Mouse (Mus musculus) liver, embryonic 13.5 days (tissue): ENCODE measurements around the gene Pak2. TPM values are rescaled to one million over a fixed set of nuclear protein-coding genes. Genes with fewer than 3 reads are reported as not detected.

ENCODE experiments used
- ATAC-seq: fragments of 200-750 bp; cut with Nextera tagmentation; 2 replicates; pipeline ENCODE4 v1.8.0; 2017; ENCODE audit warnings: low read depth, mild to moderate bottlenecking, moderate number of reproducible peaks, moderate library complexity
- DNase-seq: peaks from one replicate; pipeline ENCODE4 v3.0.0; 2022
- H3K27ac ChIP-seq: fragments of 300-500 bp; sonication (generic); 2 replicates; pipeline ENCODE4 v1.5.1; 2015; ENCODE audit warnings: moderate library complexity, mild to moderate bottlenecking, inconsistent platforms
- H3K27me3 ChIP-seq: fragments of 300-500 bp; sonication (generic); 2 replicates; pipeline ENCODE4 v1.6.1; 2015; ENCODE audit warnings: mild to moderate bottlenecking, inconsistent platforms
- H3K36me3 ChIP-seq: fragments of 300-500 bp; sonication (generic); 2 replicates; pipeline ENCODE4 v1.6.1; 2015; ENCODE audit warnings: mild to moderate bottlenecking, inconsistent platforms
- H3K4me1 ChIP-seq: fragments of 300-500 bp; sonication (generic); replicated peaks from 2 replicates; pipeline ENCODE4 v1.6.1; 2015; ENCODE audit warnings: inconsistent platforms
- H3K4me2 ChIP-seq: fragments of 300-500 bp; sonication (generic); 2 replicates; pipeline ENCODE4 v1.6.1; 2015; ENCODE audit warnings: inconsistent platforms, mild to moderate bottlenecking, moderate library complexity
- H3K4me3 ChIP-seq: fragments of 300-500 bp; sonication (generic); replicated peaks from 2 replicates; pipeline ENCODE4 v1.5.1; 2015; ENCODE audit warnings: mild to moderate bottlenecking, inconsistent platforms
- H3K9ac ChIP-seq: fragments of 300-500 bp; sonication (generic); 2 replicates; pipeline ENCODE4 v1.6.1; 2015; ENCODE audit warnings: mild to moderate bottlenecking, inconsistent platforms
- H3K9me3 ChIP-seq: fragments of 300-500 bp; sonication (generic); replicated peaks from 2 replicates; pipeline ENCODE4 v1.6.1; 2016; ENCODE audit warnings: inconsistent platforms
- WGBS: fragments of 180-500 bp; shearing (Covaris S2); methylation state at CpG from one replicate; pipeline ENCODE4 v1.1.7; 2015; ENCODE audit not compliant: insufficient replicate concordance; 5-methylcytosine and 5-hydroxymethylcytosine counted together
- microRNA-seq: library from miRNA; unstranded; fragments of <30 nt; microRNA quantifications from one replicate; pipeline ENCODE4, GENCODE M21; 2016
- polyA plus RNA-seq: library from polyadenylated mRNA; unstranded; fragments of >200 nt; fragmentation: Nextera tagmentation; extraction: Ambion mirVana; gene quantifications from 2 replicates; pipeline ENCODE4 v1.2.1, GENCODE M21; 2015

Pak2 gene
- polyA plus RNA-seq, 1 experiment from 2014 or later, result 10.7 TPM

- H3K4me1 ChIP-seq, result no peaks in the 10 kb centered on the region
- no peak overlapping the region for H3K9ac ChIP-seq
- no peak for ATAC-seq
- no peak overlapping the region for H3K4me2 ChIP-seq
- no peak for DNase-seq
- peaks cover 45% of the 10 kb centered on the region for H3K36me3 ChIP-seq
- H3K27me3 ChIP-seq, result no peaks in the 10 kb centered on the region
- H3K4me3 ChIP-seq, result no peak overlapping the region
- H3K9me3 ChIP-seq, result no peaks in the 10 kb centered on the region
- 89% methylated on average over 4 of the region's 4 CpGs for WGBS
- no peak overlapping the region; the same call in 1 of the 2 replicates for H3K27ac ChIP-seq
Observed at GRCm38 (mm10) chr16:31993195-31993594, 85.9 kb downstream of the Pak2 start.

- Histone ChIP-seq H3K27ac (no peak overlapping the region), H3K9me3 (no peaks in the 10 kb centered on the region), H3K36me3 (peaks cover 55% of the 10 kb centered on the region), H3K4me3 (no peak overlapping the region), H3K27me3 (no peaks in the 10 kb centered on the region), H3K9ac (no peak overlapping the region), H3K4me1 (no peaks in the 10 kb centered on the region), H3K4me2 (no peak overlapping the region)
- WGBS, result 43% methylated on average over 1 of the region's 1 CpGs
- no peak for DNase-seq
- no peak for ATAC-seq
Observed at GRCm38 (mm10) chr16:31992039-31992438, 87.1 kb downstream of the Pak2 start.

- ATAC-seq (no peak), DNase-seq (no peak)
- Histone ChIP-seq H3K27me3 (no peaks in the 10 kb centered on the region), H3K9me3 (no peaks in the 10 kb centered on the region), H3K4me1 (no peaks in the 10 kb centered on the region), H3K27ac (no peak overlapping the region), H3K9ac (no peak overlapping the region), H3K4me2 (no peak overlapping the region), H3K4me3 (no peak overlapping the region), H3K36me3 (peaks cover 35% of the 10 kb centered on the region)
- WGBS, result 66% methylated on average over 5 of the region's 5 CpGs
Observed at GRCm38 (mm10) chr16:31980946-31981345, 98.2 kb downstream of the Pak2 start.

GRCm38 (mm10) chr16:31979501-31979900, 99.6 kb downstream of the Pak2 start:
- Histone ChIP-seq H3K27ac (no peak overlapping the region), H3K4me1 (no peaks in the 10 kb centered on the region), H3K4me3 (no peak overlapping the region), H3K9ac (no peak overlapping the region), H3K36me3 (peaks cover 35% of the 10 kb centered on the region), H3K4me2 (no peak overlapping the region), H3K9me3 (no peaks in the 10 kb centered on the region), H3K27me3 (no peaks in the 10 kb centered on the region)
- DNase-seq (no peak), ATAC-seq (no peak)
- 79% methylated on average over 3 of the region's 3 CpGs for WGBS

GRCm38 (mm10) chr16:31975258-31975657, 103.9 kb downstream of the Pak2 start:
- no peaks in the 10 kb centered on the region for H3K9me3 ChIP-seq
- H3K36me3 ChIP-seq, result peaks cover 42% of the 10 kb centered on the region
- no peak overlapping the region for H3K27ac ChIP-seq
- DNase-seq (no peak), ATAC-seq (no peak)
- WGBS, result 76% methylated on average over 4 of the region's 4 CpGs
- no peaks in the 10 kb centered on the region for H3K27me3 ChIP-seq
- H3K4me2 ChIP-seq, result no peak overlapping the region
- no peak overlapping the region for H3K4me3 ChIP-seq
- H3K4me1 ChIP-seq, result no peaks in the 10 kb centered on the region
- H3K9ac ChIP-seq, result no peak overlapping the region

Small RNAs within 50 kb of the gene (microRNA-seq; reads per million reads assigned to microRNA genes)
- gene Gm26269, result not detected

Other genes with a start within 250 kb of the Pak2 start
- gene Meltf, start 200.5 kb downstream of the Pak2 start, polyA plus RNA-seq, result 0.07 and 0.10 TPM in 2 replicates
- gene Pigz, start 145.5 kb downstream of the Pak2 start, polyA plus RNA-seq, result 0.38 TPM in 1 of 2 replicates, not detected in the other
- 42.6 and 49.1 TPM in 2 replicates for gene 0610012G03Rik, start 130.8 kb downstream of the Pak2 start, polyA plus RNA-seq
- gene Ncbp2, start 130.8 kb downstream of the Pak2 start, polyA plus RNA-seq, result 39.6 and 48.3 TPM in 2 replicates
- 6.4 and 7.9 TPM in 2 replicates for gene Senp5, start 76.1 kb downstream of the Pak2 start, polyA plus RNA-seq
- gene Pigx, start 20.4 kb upstream of the Pak2 start, polyA plus RNA-seq, result 29.2 and 29.5 TPM in 2 replicates
- gene Cep19, start 20.5 kb upstream of the Pak2 start, polyA plus RNA-seq, result 6.2 and 8.0 TPM in 2 replicates
- gene Nrros, start 86.3 kb upstream of the Pak2 start, polyA plus RNA-seq, result 22.6 and 23.9 TPM in 2 replicates
- gene Bex6, start 100.5 kb upstream of the Pak2 start, polyA plus RNA-seq, result 1.3 and 1.5 TPM in 2 replicates
- 5.5 and 5.6 TPM in 2 replicates for gene Fbxo45, start 167.8 kb upstream of the Pak2 start, polyA plus RNA-seq
- 13.0 and 14.3 TPM in 2 replicates for gene Wdr53, start 167.9 kb upstream of the Pak2 start, polyA plus RNA-seq
- gene Smco1, start 192.1 kb upstream of the Pak2 start, polyA plus RNA-seq, result not detected in 2 replicates
- gene Rnf168, start 198.1 kb upstream of the Pak2 start, polyA plus RNA-seq, result 17.9 and 19.9 TPM in 2 replicates